In genomic region chr2:27773980-27774730, GRCm38 (mm10) we compare ENCODE assay signal across 8 mouse cellular contexts.
A peak's percentile ranks its signal among the peaks of the same experiment; 100 is the strongest.
DNase-seq lines count a peak whose midpoint lies in the region; ATAC-seq and TF ChIP-seq lines count a peak whose summit lies in the region.

No protein-coding gene starts in this region.

- peak overlapping the region; percentile 7; the same call in 1 of the 2 replicates for H3K9ac ChIP-seq in ES-E14 (ENCODE audit: insufficient read depth, low read depth, low read length, poor library complexity, severe bottlenecking)
- no peak overlapping the region for H3K9ac ChIP-seq in heart, embryonic 15.5 days
- H3K9ac ChIP-seq in limb, embryonic 14.5 days (ENCODE audit: low read depth, low read length, severe bottlenecking), result no peak overlapping the region

- no peaks in the 10 kb centered on the region for H3K9me3 ChIP-seq in ES-E14 (ENCODE audit: control insufficient read depth, insufficient read depth, low read depth, low read length)
- no peaks in the 10 kb centered on the region for H3K9me3 ChIP-seq in heart, embryonic 15.5 days (replicated peaks)
- no peaks in the 10 kb centered on the region for H3K9me3 ChIP-seq in limb, embryonic 14.5 days (ENCODE audit: control insufficient read depth, low read length)

- in situ Hi-C loops in ES-E14 (cut with MboI; ENCODE audit: low sequenced_read_pairs in 2 of 2, unreplicated experiment in 2 of 2), result loop anchor here (10.0 to 25.0 kb wide), 3 partner anchors 201 to 641 kb away; no protein-coding TSS in a partner anchor

- H3K4me1 ChIP-seq in ES-E14 (ENCODE audit: control insufficient read depth in 2 of 2, insufficient read depth in 2 of 2, low read length in 2 of 2, poor library complexity in 1 of 2), result 0 out of 4 replicates have a peak, but pooled peaks cover 0 to 2% of the 10 kb centered on the region in 2 experiments
- peaks cover 15% of the 10 kb centered on the region for H3K4me1 ChIP-seq in heart, embryonic 15.5 days (replicated peaks)
- peaks cover 42% of the 10 kb centered on the region for H3K4me1 ChIP-seq in limb, embryonic 14.5 days (ENCODE audit: control insufficient read depth, insufficient read depth, low read length)

- H3K27ac ChIP-seq in ES-E14 (ENCODE audit: insufficient read depth, low read depth, low read length, poor library complexity, severe bottlenecking), result no peak overlapping the region
- H3K27ac ChIP-seq in heart, embryonic 15.5 days, result peak overlapping the region; percentile 78
- H3K27ac ChIP-seq in limb, embryonic 14.5 days (replicated peaks; ENCODE audit: low read depth, low read length), result peak overlapping the region; percentile 98

- DNase-seq in ES-E14 (ENCODE audit: low read depth, low spot score), result no peak
- peak; percentile 75 for DNase-seq in embryo, embryonic 11 days
- peak; percentile 94 for DNase-seq in limb, embryonic 14.5 days (ENCODE audit: low spot score)
- DNase-seq in testis, postnatal 14 days (ENCODE audit: low spot score), result peak; percentile 56
- DNase-seq in retina, embryonic 14.5 days (ENCODE audit: low spot score), result no peak
- no peak for DNase-seq in adrenal gland, adult 18-20 months (ENCODE audit: low spot score in 2 of 2)

- H3K27me3 ChIP-seq in heart, embryonic 15.5 days, result no peaks in the 10 kb centered on the region
- no peaks in the 10 kb centered on the region for H3K27me3 ChIP-seq in limb, embryonic 14.5 days (ENCODE audit: control insufficient read depth, insufficient read depth, low read length)

- ATAC-seq in heart, embryonic 15.5 days (replicated peaks; ENCODE audit: insufficient number of reproducible peaks, insufficient read depth, low FRiP score, low read depth), result peak; percentile 38
- peak; percentile 86 for ATAC-seq in limb, embryonic 14.5 days (ENCODE audit: low FRiP score, low read depth)
- no peak for ATAC-seq in megakaryocyte progenitor cell, adult 5-6 weeks (replicated peaks; ENCODE audit: poor library complexity)

- WGBS in heart, embryonic 15.5 days, result 58% methylated on average over 24 of the region's 24 CpGs
- WGBS in limb, embryonic 14.5 days, result 17% methylated on average over 24 of the region's 24 CpGs

- no peak for TF ChIP-seq POLR2A in limb, embryonic 14.5 days (IDR thresholded peaks at IDR 0.05; ENCODE audit: borderline replicate concordance, extremely low read depth, insufficient read depth, insufficient read length)

- H3K4me2 ChIP-seq in heart, embryonic 15.5 days, result no peak overlapping the region
- peak overlapping the region; percentile 13; the same call in 1 of the 2 replicates for H3K4me2 ChIP-seq in limb, embryonic 14.5 days (replicated peaks; ENCODE audit: low read depth, low read length, severe bottlenecking)

- no peak overlapping the region for H3K4me3 ChIP-seq in ES-E14 (ENCODE audit: insufficient read depth in 1 of 2, low read depth in 1 of 2, low read length in 2 of 2, poor library complexity in 1 of 2, severe bottlenecking in 1 of 2)
- H3K4me3 ChIP-seq in heart, embryonic 15.5 days, result no peak overlapping the region
- no peak overlapping the region for H3K4me3 ChIP-seq in limb, embryonic 14.5 days (replicated peaks; ENCODE audit: low read length)

- no peaks in the 10 kb centered on the region for H3K36me3 ChIP-seq in ES-E14 (ENCODE audit: control insufficient read depth, insufficient read depth, low read length, poor library complexity, severe bottlenecking)
- no peaks in the 10 kb centered on the region for H3K36me3 ChIP-seq in heart, embryonic 15.5 days
- no peaks in the 10 kb centered on the region for H3K36me3 ChIP-seq in limb, embryonic 14.5 days (ENCODE audit: control insufficient read depth, insufficient read depth, low read length)

TF ChIP-seq in ES-E14, 5 proteins besides CTCF, POLR2A, EP300 and RAD21:
- TF ChIP-seq HCFC1 (IDR thresholded peaks at IDR 0.05; ENCODE audit: borderline replicate concordance, insufficient read depth, low read length) (no peak), ZNF384 (IDR thresholded peaks at IDR 0.05; ENCODE audit: low read depth, low read length) (no peak), ZC3H11A (IDR thresholded peaks at IDR 0.05; ENCODE audit: borderline replicate concordance, low read depth, low read length) (no peak), CHD2 (IDR thresholded peaks at IDR 0.05; ENCODE audit: low read depth, low read length) (no peak), MAFK (IDR thresholded peaks at IDR 0.05; ENCODE audit: insufficient read depth, low read depth, low read length) (no peak)
TF ChIP-seq in ES-E14: peak in this region for 0.

Comparison
In these comparisons a context has a peak if more than half of its experiments do, and no peak if none do; other contexts are left out.
1. DNase-seq: peak in embryo, embryonic 11 days (single experiment), limb, embryonic 14.5 days (single experiment) and testis, postnatal 14 days (single experiment); none in ES-E14 (single experiment), retina, embryonic 14.5 days (single experiment) and adrenal gland, adult 18-20 months (0 of 2).